Mouse (Mus musculus): ENCODE measurements at regions not wholly inside any gene's neighbourhood (a gene's known extent, or its start where the extent isn't known, plus 50 kb on each side); places are given as distances from the start of the nearest gene placed in this dataset.

DNA sequence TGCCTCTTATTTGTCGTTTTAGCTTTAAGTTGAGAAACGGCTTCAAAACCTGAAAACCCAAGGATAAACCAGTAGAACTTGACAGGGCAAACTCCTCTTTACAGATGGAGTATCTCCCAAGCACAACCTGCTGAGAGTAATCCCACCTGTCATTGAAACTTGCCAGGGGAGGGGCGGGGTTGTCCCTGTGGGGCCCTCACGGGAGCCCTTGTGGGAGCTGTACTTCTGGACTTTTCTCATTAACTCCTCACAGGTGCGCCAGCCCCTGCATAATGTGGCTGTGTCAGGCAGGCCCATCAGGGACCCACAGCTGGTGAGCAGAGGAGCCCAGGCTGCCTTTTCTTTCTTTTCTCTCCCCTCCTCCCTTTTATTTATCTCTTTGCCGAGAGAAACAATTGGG is 203.9 kb upstream of the Hes1 start:
- DNase-seq: no peak
- Histone ChIP-seq H3K4me1 (ENCODE audit: control insufficient read depth, insufficient read depth, low read length) (peaks cover 8% of the 10 kb centered on the region), H3K27ac (ENCODE audit: insufficient read depth, low read length) (no peak overlapping the region), H3K27me3 (ENCODE audit: control insufficient read depth, insufficient read depth, low read length) (no peaks in the 10 kb centered on the region), H3K4me3 (replicated peaks; ENCODE audit: insufficient read depth, low read depth, low read length) (no peak overlapping the region)
- 88% methylated on average over 6 of the region's 6 CpGs for WGBS
- TF ChIP-seq POLR2A (IDR thresholded peaks at IDR 0.05; ENCODE audit: borderline replicate concordance, insufficient read depth, low read length) (no peak), CTCF (IDR thresholded peaks at IDR 0.05; ENCODE audit: borderline replicate concordance, insufficient read depth, low read depth, low read length) (no peak)

DNA sequence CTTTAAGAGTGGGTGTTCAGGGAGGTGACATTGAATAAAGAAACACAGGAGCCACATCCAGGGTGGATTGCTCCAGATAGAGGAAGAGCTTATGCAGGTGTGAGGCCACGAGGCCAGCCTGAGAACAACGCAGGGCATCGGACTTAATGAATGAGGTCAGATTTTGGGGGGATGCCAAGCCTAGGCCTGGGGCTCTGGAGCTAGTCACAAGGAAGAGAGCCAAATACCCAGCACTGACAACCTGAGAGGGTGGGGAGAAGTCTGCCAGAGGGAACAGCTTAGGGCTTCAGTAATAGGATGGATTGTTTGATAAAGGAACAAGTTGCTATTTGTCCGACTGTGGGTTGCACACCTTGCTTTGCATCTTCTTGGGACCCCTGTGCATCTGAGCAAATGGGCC is 203.1 kb upstream of the Hes1 start:
- Histone ChIP-seq H3K4me3 (replicated peaks; ENCODE audit: insufficient read depth, low read depth, low read length) (no peak overlapping the region), H3K27ac (ENCODE audit: insufficient read depth, low read length) (no peak overlapping the region), H3K4me1 (ENCODE audit: control insufficient read depth, insufficient read depth, low read length) (peaks cover 8% of the 10 kb centered on the region), H3K27me3 (ENCODE audit: control insufficient read depth, insufficient read depth, low read length) (no peaks in the 10 kb centered on the region)
- TF ChIP-seq POLR2A (IDR thresholded peaks at IDR 0.05; ENCODE audit: borderline replicate concordance, insufficient read depth, low read length) (no peak), CTCF (IDR thresholded peaks at IDR 0.05; ENCODE audit: borderline replicate concordance, insufficient read depth, low read depth, low read length) (no peak)
- DNase-seq: peak; percentile 62 to 76
- WGBS: 8% methylated on average over 4 of the region's 4 CpGs

DNA sequence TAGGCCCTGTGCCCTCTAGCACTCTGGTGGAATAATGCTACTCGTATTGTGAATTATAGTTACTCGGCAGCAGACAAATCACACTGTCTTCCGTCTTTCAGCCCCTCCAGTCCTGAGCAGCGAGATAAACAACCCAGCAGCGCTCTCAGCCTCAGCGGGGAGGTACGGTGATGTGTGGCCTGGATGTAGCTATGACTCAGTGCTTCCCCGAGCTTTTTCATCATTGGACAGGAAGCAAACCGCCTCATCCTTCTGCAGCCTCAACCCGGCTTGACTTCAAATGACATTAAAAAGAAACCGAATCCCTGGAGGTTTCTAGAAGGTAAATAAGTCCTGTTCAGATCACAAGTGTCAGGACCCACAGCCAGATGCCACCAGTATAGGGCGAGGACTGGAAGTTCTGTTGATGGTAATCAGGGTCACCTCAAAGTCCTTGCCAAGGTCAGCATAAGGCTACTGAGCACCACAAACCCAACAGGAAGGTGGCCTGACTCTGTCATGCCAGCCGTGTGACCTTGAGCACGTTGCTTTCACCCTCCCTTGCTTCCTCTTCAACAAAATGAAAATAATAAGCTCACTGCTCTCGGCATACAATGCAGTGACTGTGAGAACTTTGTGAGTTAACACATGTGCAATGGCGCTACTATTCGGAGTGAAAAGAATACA is 199.0 kb upstream of the Hes1 start:
- H3K4me1 ChIP-seq (ENCODE audit: control insufficient read depth, insufficient read depth, low read length): peaks cover 8% of the 10 kb centered on the region
- no peak overlapping the region for H3K27ac ChIP-seq (ENCODE audit: insufficient read depth, low read length)
- H3K27me3 ChIP-seq (ENCODE audit: control insufficient read depth, insufficient read depth, low read length): no peaks in the 10 kb centered on the region
- DNase-seq: no peak
- H3K4me3 ChIP-seq (replicated peaks; ENCODE audit: insufficient read depth, low read depth, low read length): no peak overlapping the region
- TF ChIP-seq POLR2A (IDR thresholded peaks at IDR 0.05; ENCODE audit: borderline replicate concordance, insufficient read depth, low read length) (no peak), CTCF (IDR thresholded peaks at IDR 0.05; ENCODE audit: borderline replicate concordance, insufficient read depth, low read depth, low read length) (no peak)
- WGBS: 89% methylated on average over 17 of the region's 17 CpGs

DNA sequence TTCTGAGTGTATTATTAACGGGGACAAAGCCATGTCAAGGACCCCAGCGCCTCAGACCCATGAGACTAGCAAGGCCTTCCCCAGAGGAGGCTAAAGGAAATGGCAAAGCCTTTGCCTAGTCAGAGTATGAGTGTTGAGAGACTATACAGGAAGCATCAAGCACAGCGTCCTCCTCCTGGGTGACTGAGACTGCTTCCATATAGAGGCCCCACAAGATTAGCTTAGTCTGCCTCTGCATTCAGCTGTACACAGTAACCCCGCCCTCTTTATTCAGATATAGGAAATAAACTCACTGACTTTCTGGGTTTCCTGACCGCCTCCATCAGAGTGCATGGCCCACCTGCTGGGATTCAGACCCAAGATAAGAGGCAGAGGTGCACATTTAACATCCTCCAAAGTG is 192.8 kb upstream of the Hes1 start:
- no peak overlapping the region for H3K4me3 ChIP-seq (replicated peaks; ENCODE audit: insufficient read depth, low read depth, low read length)
- TF ChIP-seq CTCF (IDR thresholded peaks at IDR 0.05; ENCODE audit: borderline replicate concordance, insufficient read depth, low read depth, low read length) (no peak), POLR2A (IDR thresholded peaks at IDR 0.05; ENCODE audit: borderline replicate concordance, insufficient read depth, low read length) (no peak)

DNA sequence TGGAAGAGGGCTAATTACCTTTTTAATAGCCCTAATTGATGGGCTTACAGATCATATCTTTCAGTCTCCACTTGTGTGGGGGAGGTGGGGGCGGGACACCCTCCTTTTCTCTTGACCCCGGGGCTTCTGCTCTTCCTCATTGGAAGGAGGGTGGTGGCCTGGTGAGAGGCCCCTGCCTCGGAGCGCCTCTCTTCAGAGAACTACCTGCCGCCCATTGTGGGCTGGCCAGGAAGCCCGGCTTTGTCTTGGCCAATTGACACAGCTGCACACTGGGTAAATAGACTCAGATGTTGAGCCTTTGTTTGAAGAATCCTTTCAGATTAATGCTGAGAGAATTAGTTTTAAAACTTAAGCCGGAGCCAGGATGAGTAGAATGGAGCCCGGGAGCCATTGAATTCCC is 188.0 kb upstream of the Hes1 start:
- Histone ChIP-seq H3K4me1 (ENCODE audit: control insufficient read depth, insufficient read depth, low read length) (no peaks in the 10 kb centered on the region), H3K4me3 (replicated peaks; ENCODE audit: insufficient read depth, low read depth, low read length) (no peak overlapping the region), H3K27me3 (ENCODE audit: control insufficient read depth, insufficient read depth, low read length) (no peaks in the 10 kb centered on the region), H3K27ac (ENCODE audit: insufficient read depth, low read length) (no peak overlapping the region)
- WGBS: 48% methylated on average over 8 of the region's 8 CpGs
- TF ChIP-seq POLR2A (IDR thresholded peaks at IDR 0.05; ENCODE audit: borderline replicate concordance, insufficient read depth, low read length) (no peak), CTCF (IDR thresholded peaks at IDR 0.05; ENCODE audit: borderline replicate concordance, insufficient read depth, low read depth, low read length) (no peak)
- no peak for DNase-seq

More for the DNA sequence above, 192.8 kb upstream of the Hes1 start:
- Histone ChIP-seq H3K27ac (ENCODE audit: insufficient read depth, low read length) (no peak overlapping the region), H3K27me3 (ENCODE audit: control insufficient read depth, insufficient read depth, low read length) (no peaks in the 10 kb centered on the region), H3K4me1 (ENCODE audit: control insufficient read depth, insufficient read depth, low read length) (no peaks in the 10 kb centered on the region)
- no peak for DNase-seq
- WGBS: 88% methylated on average over 5 of the region's 5 CpGs

DNA sequence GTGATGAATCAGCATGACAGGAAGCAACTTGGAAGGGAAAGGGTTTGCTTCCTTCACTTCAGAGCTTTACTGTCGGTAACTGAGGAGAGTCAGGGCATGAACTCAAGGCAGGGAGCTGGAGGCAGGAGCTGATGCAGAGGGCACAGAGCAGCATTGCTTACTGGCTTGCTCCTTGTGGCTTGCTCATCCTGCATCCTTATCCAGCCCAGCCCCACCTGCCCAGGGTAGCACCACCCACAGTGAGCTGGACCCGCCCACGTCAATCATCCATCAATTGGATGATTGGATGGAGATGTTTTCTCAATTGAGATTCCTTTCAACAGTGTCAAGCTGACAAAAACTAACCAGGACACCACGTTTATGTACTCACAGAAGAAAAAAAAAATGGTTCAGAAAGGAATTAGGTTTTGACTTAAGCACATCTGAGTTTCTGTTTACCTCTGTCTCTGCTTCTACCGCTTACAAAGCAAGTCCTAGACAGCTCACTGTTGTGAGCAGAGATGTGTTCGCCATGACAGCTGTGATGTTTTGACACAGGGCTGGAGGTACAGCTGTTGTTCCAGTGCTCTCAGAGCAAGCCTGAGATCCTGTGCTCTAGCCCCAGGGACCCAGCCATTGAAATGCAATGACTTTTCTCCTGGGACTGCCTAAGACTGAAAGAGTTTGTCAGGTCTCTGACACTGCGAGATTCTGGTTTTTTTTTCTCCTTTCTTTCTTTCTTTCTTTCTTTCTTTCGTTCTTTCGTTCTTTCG is 186.6 kb upstream of the Hes1 start:
- no peak for TF ChIP-seq POLR2A (IDR thresholded peaks at IDR 0.05; ENCODE audit: borderline replicate concordance, insufficient read depth, low read length)
- no peak for TF ChIP-seq CTCF (IDR thresholded peaks at IDR 0.05; ENCODE audit: borderline replicate concordance, insufficient read depth, low read depth, low read length)
- 54% methylated on average over 10 of the region's 10 CpGs for whole genome bisulfite sequencing
- H3K4me3 ChIP-seq (replicated peaks; ENCODE audit: insufficient read depth, low read depth, low read length): no peak overlapping the region
- no peaks in the 10 kb centered on the region for H3K27me3 ChIP-seq (ENCODE audit: control insufficient read depth, insufficient read depth, low read length)
- no peak for DNase-seq
- H3K27ac ChIP-seq (ENCODE audit: insufficient read depth, low read length): no peak overlapping the region
- peaks cover 3% of the 10 kb centered on the region; the same call in 1 of the 2 replicates for H3K4me1 ChIP-seq (ENCODE audit: control insufficient read depth, insufficient read depth, low read length)

DNA sequence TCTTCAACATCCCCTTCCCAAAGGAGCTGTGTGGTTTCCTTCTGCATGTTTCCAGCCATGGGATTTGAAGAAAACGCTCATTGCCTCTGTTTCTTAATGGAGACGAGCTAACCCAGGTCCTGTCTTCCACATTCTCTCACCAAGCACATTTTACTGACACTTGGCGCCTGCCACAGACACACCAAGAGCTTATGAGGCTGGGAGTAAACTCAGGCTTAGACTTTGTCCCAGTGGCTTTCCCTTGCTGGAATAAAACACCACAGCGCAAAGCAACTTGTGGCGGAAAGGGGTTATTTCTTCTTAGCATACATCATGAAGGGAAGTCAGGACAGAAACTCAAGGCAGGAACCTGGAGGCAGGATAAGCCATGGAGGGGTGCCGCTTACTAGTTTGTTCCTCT is 184.5 kb upstream of the Hes1 start:
- DNase-seq: no peak
- peaks cover 5% of the 10 kb centered on the region; the same call in 1 of the 2 replicates for H3K4me1 ChIP-seq (ENCODE audit: control insufficient read depth, insufficient read depth, low read length)
- H3K27me3 ChIP-seq (ENCODE audit: control insufficient read depth, insufficient read depth, low read length): no peaks in the 10 kb centered on the region
- H3K27ac ChIP-seq (ENCODE audit: insufficient read depth, low read length): no peak overlapping the region
- 88% methylated on average over 6 of the region's 6 CpGs for WGBS
- TF ChIP-seq POLR2A (IDR thresholded peaks at IDR 0.05; ENCODE audit: borderline replicate concordance, insufficient read depth, low read length) (no peak), CTCF (IDR thresholded peaks at IDR 0.05; ENCODE audit: borderline replicate concordance, insufficient read depth, low read depth, low read length) (no peak)
- H3K4me3 ChIP-seq (replicated peaks; ENCODE audit: insufficient read depth, low read depth, low read length): no peak overlapping the region

DNA sequence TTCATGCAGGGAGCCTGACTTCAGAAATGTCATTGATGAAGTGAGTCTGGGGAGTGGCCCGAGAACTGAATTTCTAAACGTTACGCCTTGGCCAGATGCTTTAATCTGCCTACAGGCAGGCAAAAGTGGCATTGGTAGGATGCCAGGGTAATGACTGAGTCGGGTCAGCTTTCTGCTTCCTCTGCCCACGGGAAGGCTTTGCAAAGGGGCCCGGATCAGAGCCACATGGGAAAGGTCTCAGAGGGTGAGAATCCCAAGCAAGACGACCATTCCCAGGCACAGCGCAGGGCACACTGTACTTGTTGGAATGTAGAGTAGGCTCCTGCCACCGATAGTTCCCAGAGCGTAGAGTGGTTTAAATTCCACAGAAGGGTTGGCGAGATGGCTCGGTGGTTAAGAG is 182.7 kb upstream of the Hes1 start:
- no peak overlapping the region for H3K4me3 ChIP-seq (replicated peaks; ENCODE audit: insufficient read depth, low read depth, low read length)
- no peaks in the 10 kb centered on the region for H3K27me3 ChIP-seq (ENCODE audit: control insufficient read depth, insufficient read depth, low read length)
- 68% methylated on average over 12 of the region's 12 CpGs for WGBS
- TF ChIP-seq POLR2A (IDR thresholded peaks at IDR 0.05; ENCODE audit: borderline replicate concordance, insufficient read depth, low read length): no peak
- TF ChIP-seq CTCF (IDR thresholded peaks at IDR 0.05; ENCODE audit: borderline replicate concordance, insufficient read depth, low read depth, low read length): no peak
- H3K27ac ChIP-seq (ENCODE audit: insufficient read depth, low read length): no peak overlapping the region
- peaks cover 5% of the 10 kb centered on the region; the same call in 1 of the 2 replicates for H3K4me1 ChIP-seq (ENCODE audit: control insufficient read depth, insufficient read depth, low read length)
- DNase-seq: no peak

All from cerebellum, adult 2 months (tissue).